Mouse (Mus musculus): ENCODE results near the gene Osbpl7.

Osbpl7 gene

DNA sequence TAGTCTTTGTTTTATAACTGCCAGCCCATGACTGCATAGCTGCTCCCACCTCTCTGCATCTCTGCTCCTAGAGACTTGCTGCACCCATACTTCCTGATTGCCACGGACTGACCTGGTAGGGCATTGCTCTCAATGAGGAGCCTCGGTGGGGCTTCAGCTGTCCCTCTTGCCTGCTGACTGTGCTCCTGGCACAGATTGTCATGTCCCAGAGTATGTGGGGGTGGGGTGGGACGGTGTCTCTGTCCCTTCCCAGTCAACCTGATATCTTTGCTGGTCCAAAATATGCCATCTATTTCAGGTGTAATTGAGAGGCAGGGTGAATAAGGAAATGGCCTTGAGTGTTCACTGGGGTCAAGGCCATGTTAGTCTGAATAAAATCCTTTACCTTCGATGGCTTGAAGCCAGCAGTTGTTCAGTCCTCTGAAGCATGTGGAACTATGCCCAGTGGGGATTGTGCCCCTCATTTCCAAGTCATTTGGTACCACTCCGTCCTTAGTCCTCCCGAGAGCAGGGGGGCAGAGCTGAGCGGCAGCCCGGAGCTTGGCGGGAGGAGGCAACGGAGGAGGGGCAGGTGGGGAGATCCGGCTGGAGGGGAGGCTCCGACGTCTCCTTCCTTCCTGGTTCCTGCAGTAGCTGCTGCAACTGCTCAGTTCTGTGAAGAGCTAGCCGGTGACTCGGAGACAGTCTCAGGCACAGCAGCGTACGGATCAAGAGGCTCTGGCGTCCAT is at the start of gene Osbpl7:
Gene Osbpl7, plus strand, starts transcription at position 413 of the 728 bp plus-strand sequence.
- in situ Hi-C loops (cut with MboI, MseI), result no loop called here

DNA sequence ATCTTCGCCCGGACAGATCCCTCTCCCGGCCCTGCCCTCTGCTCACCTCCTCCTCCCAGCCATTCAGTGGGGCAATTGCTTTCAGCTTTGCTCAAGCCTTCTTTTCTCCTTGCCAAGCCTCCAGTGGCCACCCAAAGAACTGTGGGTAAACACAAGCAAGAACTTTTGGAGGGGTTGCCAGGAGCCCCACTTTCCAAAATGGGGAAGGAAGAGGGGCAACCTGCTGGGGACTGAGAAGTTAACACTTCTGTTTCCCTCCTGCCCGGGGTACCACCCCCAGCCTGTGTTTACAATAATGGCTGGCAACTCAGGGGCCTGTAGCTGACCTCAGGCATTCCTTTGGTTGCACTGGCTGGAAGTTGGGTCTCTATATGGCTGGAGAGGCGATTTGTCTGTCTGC is 47.3 kb upstream of the Osbpl7 start:
- in situ Hi-C loops (cut with MboI, MseI), result no loop called here

DNA sequence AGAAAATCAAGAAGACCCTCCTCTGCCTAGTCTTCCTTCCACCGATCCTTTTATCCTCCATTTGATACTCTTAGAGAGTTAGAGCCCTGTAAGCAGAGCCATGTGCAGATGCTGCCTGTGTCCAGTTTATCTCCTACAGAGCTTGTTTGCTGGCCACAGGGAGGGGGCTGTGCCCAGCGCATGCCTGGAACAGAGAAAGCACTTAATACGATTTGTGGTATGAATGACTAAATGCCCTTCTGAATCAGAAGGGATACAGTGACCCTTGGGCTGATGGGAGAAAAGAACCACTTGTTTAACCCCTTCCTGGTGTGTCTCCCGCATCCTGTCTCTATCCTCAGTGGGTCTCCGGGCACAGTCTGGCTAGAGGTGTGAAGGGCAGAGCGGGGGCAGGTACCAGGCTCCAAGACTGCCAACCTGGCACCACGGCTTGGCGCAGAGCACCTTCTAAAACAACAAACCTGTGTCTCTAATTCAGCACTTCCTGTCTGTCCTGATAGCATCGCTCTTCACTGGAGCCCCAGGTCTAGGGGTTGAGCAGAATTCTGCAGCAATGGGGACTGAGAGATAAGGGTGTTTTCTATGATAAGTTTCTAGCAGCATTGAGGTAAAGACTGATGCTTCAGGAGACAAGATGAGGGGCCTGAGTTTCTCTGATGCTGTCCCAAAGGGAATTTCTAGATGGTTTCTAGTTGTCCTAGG is 43.2 kb upstream of the Osbpl7 start:
- in situ Hi-C loops (cut with MboI, MseI), result no loop called here

DNA sequence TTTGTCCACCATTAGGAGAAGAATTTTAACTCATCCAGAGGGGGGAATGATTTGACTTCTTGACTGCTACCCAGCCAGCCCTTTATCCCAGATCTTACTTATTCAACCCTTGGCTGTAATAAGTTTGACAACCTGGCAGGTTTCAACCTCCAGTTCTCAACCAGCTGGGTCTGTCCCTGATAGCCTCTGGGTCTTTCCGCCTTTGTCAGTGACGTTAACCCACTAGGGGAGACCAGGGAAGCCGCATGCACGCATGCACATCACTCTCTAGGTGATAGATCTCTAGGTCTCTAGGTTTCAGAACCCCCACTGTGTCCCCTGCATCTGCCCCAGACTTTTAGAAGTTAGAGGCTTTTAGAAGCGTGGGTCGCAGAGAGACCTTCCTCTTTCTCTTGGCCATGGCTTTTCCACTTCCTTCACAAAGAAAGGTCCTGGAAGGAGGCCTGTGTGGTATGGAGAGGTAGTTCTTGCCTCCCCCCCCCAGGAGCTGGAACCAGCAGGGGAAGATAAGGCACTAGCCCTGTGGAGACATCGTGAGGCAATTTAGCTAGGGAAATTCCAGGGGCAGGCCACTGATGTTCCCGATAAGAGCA is 41.1 kb upstream of the Osbpl7 start:
- in situ Hi-C loops (cut with MboI, MseI), result no loop called here

DNA sequence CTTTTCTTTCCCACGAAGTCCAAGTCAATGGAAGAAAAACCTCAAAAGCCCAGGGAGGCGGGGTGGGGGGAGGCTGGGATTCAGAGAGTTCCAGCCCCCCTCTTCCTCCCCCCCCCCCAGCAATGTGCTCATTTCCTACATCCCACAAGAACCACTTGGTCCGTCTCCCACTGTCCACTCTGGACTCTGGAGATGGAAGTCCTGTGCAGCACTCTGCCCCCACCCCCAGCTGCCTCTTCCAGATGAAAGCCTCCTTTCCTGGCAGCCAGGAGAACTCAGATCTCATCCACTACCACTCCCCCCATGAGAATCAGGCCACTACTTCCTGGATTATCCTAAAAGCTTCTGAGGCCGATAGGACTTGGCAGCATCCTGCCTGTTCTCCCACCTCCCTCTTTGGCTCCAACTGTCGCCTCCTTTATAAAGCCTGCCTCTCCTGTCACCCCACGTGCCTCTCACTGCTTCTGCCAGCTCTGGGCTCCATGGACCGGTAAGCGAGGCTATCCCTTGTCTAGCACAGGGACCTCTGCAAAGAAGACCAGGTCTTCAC is 37.2 kb upstream of the Osbpl7 start, which contains the start of gene Sp6:
Gene Sp6, plus strand, starts transcription at position 274 of the 550 bp plus-strand sequence.
- in situ Hi-C loops (cut with MboI, MseI), result no loop called here

DNA sequence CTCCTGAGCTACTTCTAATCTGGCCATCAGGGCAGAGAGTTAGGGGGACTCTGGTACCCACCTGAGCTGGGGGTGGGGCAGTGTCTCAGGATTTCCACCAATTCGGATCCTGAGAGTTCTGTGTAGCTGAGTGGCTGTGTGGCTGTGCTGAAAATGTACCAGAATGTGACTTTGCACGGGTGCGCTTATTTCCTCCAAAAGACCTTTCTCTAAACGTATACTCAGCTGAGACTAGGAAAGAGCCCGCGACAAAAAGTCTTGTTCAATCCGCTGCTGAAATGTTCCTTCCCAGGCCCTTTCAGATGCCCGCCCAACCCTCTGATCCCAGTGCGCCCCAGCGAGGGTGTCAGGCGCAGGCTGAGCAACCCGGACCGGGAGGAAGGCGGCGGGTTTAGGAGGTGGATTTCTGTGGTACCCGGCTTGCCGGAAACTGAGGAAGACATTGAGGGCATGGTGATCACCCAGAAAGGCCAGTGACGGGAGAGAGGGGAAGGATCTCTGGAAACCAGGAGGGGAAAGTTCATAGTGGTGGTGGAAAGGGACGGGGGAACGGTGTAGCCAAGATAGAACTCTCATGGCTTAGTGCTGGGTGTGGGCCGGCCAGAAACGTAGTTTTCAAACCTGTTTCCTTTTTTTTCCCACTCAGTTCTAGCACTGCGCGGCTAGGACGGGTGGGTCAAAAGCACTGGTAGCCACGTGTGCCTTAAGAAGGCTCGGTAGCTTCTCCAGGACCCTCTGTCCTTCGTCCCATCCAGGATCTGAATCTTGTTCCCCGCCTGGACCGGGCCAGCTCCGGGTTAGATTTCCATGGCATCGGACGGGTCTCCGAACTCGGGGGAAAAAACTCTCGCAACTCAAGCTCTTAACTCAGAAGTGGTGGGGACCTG is 32.5 kb upstream of the Osbpl7 start:
- in situ Hi-C loops (cut with MboI, MseI), result no loop called here

DNA sequence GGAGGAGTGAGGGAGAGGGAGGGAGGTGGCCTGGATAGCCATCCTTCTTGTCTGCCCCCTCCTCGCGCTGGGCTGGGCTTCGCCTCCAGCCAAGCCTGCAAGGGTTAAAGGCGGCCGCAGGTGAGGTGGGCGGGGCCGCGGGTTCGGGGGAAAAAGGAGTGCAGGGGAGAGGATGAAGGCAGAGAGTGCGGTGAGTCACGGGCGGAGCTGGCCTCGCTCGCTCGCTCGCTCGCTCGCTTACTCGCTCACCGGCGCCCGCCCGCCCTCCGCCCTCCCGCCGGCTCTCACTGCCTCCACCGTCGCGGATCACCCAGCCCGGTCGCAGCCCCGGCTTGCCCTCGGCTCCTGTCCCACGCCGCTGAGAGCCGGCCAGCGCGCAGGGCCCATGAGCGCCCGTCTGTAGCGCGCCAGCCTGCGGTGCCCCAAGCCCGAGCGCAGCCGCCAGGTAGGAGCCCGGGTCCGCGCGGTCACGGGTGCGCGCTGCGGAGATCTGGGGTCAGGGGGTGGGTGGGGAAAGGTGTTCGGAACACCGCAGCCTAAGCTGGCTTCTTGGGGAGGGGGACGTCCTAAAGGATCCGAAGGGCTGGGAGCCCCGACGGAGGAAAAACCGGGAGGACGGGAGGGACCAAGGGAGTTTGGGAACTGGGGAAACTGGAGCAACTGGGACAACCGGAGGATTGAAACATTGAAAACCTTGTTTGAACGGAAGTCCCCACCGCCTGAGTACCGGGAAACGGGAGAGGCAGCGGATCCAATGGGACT is 31.7 kb upstream of the Osbpl7 start:
- in situ Hi-C loops (cut with MboI, MseI), result no loop called here

DNA sequence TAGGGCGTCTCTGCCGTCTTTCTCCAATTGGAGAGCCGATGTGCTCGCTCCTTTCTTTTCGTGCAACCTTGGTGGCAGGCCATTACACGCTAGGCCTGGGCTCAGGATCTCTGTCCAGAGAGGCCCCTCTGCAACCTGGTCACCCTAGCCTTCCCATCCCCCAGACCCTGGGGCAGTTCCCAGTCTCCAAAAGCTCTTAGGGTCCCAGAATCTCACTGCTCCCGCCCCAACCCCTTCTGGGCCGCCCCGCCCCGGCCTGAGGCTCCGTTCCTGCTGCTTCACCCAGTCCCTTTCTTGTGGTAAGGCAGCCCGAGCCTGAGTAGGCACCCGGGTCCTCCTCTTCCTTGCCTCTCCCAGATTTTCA is 31.1 kb upstream of the Osbpl7 start:
- in situ Hi-C loops (cut with MboI, MseI), result no loop called here

DNA sequence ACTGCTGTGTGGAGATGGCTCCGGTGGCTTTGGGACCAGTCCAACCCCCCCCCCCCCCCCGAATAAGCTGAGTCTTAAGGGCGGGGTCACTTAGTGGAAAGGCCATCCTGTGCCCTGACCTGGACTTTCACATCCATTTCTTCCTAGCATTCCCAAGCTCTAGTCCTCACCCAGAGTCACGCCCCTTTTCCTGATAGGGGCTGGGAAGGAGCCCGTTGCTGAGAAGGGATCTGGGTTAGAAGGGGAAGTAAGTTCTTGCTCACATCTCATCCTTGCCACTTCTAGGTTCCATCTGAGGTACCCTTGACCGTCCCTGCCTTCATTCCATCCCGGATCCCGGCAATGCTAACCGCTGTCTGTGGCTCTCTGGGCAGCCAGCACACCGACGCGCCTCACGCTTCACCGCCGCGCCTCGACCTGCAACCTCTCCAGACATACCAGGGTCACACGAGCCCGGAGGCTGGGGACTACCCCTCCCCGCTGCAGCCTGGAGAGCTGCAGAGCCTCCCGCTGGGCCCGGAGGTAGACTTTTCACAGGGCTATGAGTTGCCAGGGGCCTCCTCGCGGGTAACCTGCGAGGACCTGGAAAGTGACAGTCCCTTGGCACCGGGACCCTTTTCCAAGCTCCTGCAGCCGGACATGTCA is 29.2 kb upstream of the Osbpl7 start:
- in situ Hi-C loops (cut with MboI, MseI), result loop anchor here (5.0 to 10.0 kb wide), 2 partner anchors 39 to 1444 kb away; partner anchors contain the start of gene Sp2

DNA sequence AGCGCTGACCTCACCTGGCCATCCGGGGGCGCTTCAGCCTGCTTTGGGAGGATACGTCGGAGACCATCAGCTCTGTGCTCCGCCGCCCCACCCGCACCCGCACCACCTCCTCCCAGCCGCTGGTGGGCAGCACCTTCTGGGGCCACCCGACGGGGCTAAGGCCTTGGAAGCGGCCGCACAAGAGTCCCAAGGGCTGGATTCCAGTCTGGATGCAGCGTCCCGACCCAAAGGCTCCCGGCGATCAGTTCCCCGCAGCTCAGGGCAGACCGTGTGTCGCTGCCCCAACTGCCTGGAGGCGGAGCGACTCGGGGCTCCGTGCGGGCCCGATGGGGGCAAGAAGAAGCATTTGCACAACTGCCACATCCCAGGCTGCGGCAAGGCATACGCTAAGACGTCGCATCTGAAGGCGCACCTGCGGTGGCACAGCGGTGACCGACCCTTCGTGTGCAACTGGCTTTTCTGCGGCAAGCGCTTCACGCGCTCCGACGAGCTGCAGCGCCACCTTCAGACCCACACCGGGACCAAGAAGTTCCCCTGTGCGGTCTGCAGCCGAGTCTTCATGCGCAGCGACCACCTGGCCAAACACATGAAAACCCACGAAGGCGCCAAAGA is 28.4 kb upstream of the Osbpl7 start:
- in situ Hi-C loops (cut with MboI, MseI), result loop anchor here (5.0 to 10.0 kb wide), 2 partner anchors 40 to 1443 kb away; partner anchors contain the start of gene Sp2

DNA sequence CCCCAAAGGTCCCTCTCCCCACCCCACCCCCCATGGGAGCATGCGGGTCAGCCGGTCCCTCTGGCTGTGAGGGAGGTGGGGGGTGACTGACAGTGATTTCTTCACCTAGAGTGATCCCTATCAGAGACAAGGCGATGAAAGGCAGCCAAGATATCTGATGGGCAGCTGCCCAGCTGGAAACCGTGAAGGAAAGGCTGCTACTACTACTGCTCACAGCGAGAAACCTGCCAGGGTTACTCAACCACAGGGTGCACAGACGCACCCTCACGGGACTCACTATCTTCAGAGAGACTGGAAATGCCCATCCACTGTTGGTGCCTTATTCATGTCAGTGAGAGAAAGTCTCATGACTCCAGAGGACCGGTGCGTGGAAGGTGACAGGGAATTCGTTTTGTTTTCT is 25.5 kb upstream of the Osbpl7 start:
- in situ Hi-C loops (cut with MboI, MseI), result loop anchor here (5.0 to 10.0 kb wide), 2 partner anchors 43 to 1440 kb away; partner anchors contain the start of gene Sp2

DNA sequence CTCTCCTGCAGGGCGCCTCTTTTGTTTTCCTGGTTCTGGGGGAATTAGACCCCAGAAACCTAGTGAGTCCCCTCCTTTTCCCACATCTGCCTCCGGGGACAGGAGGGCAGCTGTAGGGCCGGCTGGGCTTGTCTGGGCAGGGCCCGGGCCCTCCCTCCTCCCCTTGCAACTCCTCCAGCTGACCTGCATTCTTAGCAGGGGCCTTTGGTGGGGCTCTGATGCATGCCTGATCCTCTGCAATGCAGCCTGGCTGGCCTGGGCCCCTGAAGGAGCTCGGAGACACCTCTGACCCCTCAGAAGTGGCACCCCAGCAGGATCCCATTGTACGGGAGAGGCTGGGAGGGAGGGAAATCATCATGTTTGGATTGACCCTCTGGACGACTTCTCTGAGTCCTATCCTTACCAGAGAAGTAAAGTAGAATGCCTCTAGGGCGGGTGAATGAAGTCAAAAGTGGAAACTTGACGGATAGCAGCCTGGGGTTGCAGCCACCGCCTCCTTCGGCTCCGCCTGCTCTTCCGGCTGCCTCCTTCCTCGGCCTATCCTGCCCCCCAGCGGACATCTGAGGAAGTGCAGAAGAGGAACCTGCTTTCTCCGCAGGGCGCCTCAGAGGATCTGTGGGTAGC is 24.6 kb upstream of the Osbpl7 start:
- in situ Hi-C loops (cut with MboI, MseI), result loop anchor here (10.0 kb wide), 1 partner anchor 1439 kb away; no protein-coding TSS in a partner anchor

DNA sequence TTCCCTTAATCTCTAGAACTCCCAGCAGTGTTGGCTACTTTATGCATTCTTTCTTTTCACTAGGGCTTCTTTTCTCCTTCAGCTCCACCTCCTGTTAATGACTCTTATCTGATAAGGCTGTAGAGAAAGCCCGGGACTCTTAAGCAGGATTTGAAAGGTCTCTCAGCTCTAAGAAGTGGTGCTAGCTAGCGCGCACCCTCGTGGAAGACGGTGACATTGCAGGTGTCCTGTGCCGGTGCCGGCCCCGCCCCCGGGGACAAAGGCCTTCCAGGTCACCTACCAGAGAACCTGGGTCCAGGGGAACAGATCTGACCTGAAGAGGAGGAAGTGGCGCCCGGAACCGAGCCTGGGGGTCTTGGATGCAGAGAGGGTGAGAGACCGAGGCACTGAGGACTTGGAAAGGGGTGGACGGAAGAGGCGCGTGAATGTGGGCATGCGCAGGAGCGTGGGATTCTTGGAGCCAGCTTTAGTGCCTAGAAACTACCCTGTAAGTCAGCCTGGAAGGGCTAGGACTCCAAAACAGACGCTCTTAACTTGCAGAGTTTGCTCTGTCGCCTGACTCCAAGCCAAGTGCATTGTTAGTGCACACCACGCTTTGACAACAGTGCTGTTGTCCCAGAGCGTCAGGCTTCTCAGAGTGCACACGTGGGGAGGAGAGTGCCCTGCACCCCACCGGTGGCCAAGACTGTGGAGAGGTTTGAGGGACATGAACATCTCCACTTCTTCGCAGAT is 20.6 kb upstream of the Osbpl7 start, which contains the start of gene Scrn2:
Gene Scrn2, plus strand, starts transcription at position 253 of the 732 bp plus-strand sequence.
- in situ Hi-C loops (cut with MboI, MseI), result loop anchor here (10.0 kb wide), 1 partner anchor 1435 kb away; no protein-coding TSS in a partner anchor

DNA sequence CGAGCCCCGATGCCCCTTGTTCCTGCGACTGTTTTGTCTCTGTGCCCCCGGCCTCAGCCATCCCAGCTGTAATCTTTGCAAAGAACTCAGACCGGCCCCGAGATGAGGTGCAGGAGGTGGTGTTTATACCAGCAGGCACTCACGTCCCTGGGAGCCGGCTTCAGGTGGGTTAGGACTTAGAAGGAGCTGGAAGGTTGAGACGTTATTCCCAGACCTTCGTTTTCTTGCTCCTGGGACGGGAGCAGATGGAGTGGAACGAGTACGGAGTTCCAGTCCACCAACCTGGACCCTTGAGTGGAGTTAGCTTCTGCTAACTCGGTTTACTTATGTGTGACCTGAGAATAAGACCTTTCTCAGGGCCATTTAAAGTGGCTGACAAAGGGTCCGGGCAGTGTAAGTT is 20.0 kb upstream of the Osbpl7 start:
- in situ Hi-C loops (cut with MboI, MseI), result no loop called here

DNA sequence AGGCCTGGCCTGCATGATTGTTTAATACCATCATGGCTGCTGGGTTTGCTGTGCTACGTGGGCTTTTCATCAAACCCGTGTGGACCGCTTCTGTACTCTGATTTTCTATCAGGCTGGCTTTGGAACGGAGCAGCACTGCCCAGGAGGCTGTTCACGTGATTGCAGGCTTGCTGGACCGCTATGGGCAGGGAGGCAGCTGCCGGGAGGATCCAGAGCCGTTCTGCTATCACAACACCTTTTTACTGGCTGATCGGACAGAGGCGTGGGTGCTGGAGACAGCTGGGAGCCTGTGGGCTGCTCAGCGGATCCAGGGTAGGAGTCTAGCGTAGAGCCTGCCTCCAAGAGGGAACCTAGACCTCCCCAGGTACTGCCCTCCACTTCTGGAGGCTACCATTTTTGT is 18.5 kb upstream of the Osbpl7 start:
- in situ Hi-C loops (cut with MboI, MseI), result no loop called here

DNA sequence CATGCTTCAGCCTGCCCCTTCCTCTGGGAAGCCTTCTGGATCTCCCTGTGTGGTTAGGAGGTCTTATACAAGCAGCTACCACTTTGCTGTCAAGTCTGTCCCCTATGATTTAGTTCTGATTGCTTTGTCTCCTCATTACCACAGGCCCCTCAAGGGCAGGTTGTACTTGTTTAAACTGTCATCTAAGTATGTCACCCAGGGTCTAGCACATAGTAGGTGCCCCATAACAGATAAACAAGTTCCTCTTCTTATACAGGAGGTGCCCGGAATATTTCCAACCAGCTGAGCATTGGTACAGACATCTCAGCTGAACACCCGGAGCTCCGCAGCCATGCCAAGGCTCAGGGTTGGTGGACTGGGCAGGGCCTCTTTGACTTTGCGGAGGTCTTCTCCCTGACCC is 17.9 kb upstream of the Osbpl7 start:
- in situ Hi-C loops (cut with MboI, MseI), result no loop called here

DNA sequence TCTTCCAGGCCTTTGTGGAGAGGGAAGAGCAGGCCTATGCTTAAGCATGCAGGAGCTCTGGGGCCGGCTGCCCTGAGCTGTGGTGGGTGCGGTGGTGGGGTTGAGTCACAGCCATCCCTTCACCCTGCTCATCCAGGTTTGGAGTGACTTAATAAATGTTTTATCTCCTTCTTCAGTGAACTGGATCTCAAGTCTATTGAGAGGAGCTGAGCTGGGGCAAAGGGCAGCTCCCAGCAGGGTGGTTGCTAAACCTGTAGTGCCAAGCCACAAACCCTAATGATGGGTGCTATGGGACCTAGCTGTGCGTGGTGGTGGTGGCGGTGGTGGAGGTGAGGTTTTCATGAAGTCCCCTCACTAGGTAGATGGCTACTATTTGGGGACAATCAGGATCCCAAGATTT is 16.6 kb upstream of the Osbpl7 start:
- in situ Hi-C loops (cut with MboI, MseI), result no loop called here

DNA sequence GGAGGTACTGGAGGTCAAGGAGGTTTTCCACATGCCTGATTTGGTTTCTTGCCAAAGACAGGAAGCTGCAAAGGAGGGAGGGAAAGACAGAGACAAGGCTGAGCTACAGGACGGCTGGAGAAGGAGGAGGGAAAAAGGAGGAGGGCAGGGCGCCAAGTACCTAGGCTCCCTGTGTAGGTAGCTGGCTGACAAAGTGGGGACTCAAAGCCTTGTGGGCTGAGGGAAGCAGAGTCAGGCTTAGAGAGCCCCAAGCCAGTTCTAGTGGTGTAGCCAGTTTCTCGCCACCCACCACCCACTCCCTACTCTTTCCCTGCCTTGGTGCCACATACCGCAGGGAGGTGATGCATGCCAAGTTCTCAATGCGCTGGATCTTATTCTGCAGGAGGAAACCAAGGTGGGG is 14.3 kb upstream of the Osbpl7 start:
- in situ Hi-C loops (cut with MboI, MseI), result no loop called here

Data from T-helper 2 cell (primary cell).